Mouse (Mus musculus): ENCODE results near the gene Atp5e.

DNA sequence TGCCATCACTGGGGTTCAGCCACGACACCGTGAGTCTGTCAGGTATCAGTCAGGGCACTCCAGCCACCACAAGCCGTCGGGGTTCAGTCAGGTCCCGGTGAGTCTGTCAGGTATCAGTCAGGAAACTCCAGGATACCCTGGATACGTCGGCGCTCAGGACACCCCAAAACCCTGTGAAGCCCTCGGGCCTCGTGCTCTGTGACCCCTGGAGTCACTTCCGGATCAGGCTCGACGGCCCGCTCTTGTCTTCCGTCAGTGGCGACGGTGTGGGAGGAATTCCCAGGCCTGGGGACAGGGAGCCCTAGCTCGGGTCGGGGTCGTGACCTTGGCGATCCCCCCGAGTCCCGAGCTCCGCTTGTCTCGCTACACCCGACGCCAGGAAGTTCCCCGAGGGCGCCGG lies 8.5 kb upstream of the Atp5e start:
- no peak for TF ChIP-seq POLR2A (IDR thresholded peaks at IDR 0.05; ENCODE audit: insufficient read depth, low read depth, low read length)
- no peak for TF ChIP-seq EP300 (IDR thresholded peaks at IDR 0.05; ENCODE audit: insufficient read depth, low read depth, low read length)
- no peak for TF ChIP-seq CTCF (IDR thresholded peaks at IDR 0.05)

Measured in heart, adult 2 months (tissue).